Mouse (Mus musculus): Measurements from ENCODE around the gene Nop10.

Nop10 gene

DNA sequence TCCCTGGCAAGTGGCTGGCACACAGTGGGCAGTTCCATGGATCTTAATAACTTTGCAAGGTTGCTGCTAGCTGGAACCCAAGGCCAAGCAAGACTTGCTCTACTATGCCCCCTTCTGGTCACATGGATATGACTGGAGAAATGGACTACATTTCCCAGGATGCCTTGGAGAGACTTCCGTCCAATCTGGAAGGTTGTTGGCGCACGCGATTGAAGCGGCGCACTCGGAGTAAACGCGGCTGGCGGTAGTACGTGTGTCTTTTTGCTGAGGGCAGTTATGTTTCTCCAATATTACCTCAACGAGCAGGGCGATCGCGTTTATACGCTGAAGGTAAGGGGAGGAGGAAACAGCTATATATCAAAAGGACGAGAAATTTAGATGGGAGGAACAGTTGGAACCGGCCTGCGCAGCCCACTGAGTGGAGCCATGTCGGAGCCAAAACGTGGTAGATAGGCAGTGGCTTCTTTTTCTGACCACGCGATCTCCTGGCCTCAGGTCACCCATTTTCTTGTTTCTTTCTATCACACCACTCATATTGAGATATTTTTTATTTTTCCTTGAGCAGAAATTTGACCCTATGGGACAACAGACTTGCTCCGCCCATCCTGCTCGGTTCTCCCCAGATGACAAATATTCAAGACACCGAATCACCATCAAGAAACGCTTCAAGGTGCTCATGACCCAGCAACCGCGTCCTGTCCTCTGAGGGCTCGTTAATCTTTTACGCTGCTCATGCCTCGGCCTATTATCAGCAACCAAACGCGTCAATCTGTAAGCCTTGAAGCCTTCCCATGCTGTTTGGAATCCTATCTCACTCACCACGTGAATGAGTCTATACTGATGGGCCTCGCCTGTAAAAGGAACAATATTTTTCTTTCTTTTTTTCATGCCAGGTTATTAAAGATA is at the start of gene Nop10:
Gene Nop10 (plus strand): TSS at position 179 of the 906 bp plus-strand sequence.
- peak; percentile 71 for DNase-seq (ENCODE audit: low spot score)

DNA sequence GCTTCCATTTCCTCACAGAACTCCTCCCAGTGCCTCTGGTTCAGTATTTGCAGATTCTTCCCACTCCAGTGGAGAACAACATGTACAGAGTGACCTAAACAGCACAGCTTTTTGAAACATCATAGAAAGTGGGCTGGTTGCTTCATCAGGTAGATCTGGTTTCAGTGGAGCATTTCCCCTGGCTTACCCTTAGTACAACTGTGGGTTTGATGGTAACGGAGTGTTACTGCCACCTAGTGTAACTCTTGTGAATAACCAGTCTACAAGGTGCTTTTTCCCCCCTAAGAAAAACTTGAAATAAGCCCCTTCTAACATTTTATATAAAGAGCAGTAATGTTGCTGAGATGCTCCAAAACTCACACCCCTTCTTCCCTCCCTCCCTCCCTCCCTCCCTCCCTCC is 45.7 kb upstream of the Nop10 start:
- no peak for DNase-seq (ENCODE audit: low spot score)

DNA sequence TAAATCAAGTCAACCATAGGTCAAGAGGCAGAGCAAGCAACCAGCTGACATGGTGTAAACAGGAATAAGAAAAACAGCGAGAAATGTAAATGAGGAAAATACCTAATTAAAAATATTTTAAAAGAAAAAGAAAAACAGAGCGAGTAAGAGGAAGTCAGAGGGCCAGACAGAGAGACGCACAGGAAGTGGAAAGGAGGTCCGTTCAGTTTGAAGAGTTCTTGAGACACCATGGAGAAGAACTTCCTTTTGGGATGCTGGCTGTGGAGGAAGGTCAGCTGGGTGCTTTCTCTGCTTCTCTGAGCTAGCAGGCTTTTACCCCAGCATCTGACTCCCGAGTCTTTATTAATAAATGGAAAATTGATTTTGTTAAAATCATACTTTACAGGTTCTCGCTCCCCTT is 44.1 kb upstream of the Nop10 start:
- DNase-seq (ENCODE audit: low spot score) = no peak

DNA sequence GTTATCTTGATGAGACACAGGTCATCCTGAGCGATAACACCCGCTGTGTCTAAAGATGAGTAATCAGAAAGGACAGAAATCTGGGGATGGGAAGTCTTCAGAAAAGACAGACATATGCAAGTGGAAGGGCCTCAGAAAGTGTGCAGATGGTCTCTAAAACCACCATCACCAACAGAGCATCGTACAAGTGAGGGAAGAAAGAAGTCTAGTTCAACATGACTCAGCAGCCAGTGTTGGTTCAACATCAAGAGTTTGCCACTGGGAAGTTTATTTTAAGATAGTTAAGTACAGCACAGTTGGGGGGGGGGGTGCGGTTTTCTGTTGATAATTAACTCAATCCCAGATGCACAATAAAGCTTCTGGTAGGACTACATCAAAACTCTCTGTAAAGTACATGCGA is 40.8 kb upstream of the Nop10 start:
- no peak for DNase-seq (ENCODE audit: low spot score)

DNA sequence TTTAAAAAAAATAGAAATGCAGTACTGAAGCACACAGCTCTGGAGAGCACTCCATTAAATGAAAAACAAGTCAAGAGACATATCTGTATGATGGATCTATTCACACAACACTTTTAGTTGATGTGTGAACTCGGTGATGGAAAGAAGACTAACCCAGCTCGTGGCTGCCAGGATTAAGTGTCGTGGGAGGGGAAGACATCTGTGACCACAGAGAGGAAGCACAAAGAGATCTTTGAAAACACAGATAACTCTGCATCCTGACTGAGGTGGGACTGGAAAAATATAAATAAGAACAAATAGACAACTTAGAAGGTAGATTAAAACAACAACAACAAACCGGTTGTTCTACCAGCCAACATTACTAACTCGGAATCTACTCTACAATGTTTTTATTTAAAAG is 39.1 kb upstream of the Nop10 start:
- DNase-seq (ENCODE audit: low spot score) = no peak

DNA sequence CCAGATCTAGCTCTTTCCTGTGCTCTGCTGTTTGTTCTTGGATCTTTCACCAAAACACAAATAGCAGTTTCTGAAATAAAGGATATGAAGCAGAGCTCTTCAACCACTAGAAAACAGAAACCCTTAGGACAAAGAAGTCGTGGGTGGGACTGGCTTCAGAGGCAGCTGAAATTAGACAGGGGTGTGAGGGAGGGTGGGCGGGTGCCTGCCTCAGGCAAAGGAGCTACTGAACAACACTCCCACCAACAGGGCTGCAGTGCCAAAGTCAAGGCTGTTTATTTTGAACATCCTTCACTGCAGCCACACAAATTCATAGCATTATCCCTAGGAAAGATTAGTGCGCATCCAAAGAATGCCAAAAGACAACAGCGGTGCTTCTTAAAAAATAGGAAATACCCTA is 37.4 kb upstream of the Nop10 start:
- no peak for DNase-seq (ENCODE audit: low spot score)

DNA sequence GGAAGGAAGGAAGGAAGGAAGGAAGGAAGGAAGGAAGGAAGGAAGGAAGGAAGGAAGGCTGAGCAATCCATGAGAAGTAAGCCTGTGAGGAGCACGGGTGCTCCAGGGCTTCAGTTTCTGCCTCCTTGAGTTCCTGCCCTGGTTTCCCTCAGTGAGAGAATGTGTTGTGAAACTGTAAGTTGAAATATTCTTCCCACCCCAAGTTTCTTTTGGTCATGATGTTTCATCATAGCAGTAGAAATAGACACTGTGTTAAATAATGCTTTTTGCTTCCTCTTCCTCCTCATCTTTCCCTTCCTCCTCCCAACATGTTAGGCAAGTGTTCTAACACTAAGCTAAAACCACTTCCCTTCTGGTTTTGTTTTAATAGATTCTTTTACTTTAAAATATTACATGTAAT is 29.1 kb upstream of the Nop10 start:
- DNase-seq (ENCODE audit: low spot score) = no peak

DNA sequence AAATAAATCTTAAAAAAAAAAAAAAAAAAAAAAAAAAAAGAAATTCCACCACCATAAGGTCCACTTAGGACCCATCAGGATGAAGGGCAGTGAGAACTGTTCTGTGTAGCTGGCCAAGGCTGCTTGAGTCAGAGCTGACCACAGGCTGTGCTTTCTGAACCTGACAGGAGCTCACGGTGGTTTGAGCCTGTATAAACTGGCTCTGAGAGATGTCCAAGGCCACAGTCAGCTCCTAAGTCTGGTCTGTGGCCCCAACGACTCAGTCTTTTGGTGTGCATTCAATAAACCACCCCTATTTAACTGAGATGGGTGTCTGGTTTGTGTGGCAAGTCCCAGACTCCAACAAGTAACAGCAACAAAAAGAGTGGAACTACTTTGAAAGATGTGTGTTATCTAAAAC is 25.1 kb upstream of the Nop10 start:
- DNase-seq (ENCODE audit: low spot score) = no peak

DNA sequence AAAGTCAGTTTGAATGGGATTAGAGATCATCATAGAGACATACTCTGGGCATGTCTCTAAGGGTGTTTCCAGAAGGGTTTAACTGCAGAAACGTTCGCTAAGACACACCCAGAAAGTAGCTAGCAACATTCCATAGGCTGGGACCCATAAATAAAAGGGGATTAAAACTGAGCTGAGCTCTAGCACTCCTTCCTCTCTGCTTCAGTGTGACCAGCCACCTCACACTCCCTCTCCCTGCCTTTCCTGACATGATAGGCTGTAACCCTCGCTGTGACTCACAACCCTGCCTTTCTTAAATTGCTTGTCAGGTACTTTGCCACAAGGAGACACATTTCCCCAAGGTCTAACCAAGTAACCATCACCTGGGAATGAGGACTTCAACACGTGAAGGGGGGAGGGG is 23.7 kb upstream of the Nop10 start:
- DNase-seq (ENCODE audit: low spot score) = no peak

DNA sequence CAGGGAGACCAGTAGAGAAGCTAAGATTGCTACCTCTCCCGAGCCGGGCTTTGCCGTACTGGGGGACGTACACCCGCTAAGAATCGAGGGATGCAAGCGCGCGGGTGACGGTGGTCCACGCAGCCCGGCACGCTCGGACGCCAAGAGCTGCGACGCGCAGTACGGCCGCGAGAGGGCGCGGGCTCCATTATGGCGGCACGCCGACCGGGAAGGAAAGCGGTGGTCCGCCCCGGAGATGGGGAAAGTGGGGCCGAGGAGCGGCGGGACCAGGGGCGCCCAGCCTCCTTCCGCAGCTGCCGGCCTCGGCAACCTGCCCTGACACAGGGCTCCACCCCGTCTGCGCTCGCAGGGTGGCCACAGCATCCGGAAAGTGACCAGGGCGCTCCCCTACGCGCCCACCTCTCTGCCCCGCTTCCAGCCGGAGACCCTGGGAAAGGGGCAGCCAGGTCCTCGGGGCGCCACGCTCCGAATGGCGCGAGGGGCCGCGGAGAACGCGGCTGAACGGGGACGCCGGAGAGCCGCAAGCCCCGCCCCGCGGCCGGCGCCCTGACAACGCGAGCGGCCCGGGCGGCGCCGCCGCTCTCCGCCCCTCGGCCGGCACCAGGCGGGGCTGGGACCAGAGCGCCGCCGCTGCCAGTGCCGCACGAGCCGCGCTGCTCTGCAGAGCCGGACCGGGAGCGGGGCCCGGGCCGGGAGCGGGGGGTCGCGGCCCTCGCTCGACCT is 22.4 kb upstream of the Nop10 start, which contains the start of gene Lpcat4:
Gene Lpcat4 (plus strand): TSS at position 257 of the 723 bp plus-strand sequence.
- peak; percentile 90 for DNase-seq (ENCODE audit: low spot score)

DNA sequence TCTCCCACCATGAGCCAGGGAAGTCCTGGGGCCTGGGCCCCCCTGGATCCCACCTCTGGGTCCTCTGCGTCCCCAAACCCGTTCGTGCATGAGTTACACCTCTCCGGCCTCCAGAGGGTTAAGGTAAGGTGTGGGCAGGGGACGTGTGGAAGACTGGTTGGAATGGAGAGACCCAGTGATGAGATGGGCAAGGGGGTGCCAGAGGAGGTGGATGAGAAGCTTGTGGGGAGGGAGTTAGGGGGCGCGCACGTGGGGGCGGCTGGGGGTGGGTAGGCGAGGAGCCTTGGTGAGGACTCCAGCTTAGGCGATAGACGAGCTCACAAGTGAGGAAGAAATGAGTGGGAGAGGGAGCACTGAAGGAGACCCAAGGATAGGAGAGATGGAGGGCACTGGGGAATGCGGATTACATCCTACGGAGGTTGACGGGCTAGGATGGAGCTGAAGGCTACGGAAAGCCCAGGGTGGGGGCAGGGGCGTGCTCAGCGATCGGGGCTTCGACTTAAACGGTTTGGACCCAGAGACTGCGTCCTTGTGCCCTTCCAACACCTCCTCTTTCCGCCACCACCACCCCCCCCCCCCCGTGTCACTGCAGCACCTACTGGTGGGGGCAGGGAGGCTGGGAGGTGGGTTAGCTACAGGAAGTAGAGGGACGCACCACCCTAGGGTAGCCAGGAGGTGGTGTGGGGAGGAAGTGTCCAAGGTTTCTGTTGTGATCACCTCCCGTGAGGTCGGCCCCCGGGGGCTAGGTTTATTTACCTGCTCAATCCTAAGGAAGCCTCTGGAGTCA is 21.6 kb upstream of the Nop10 start:
- no peak for DNase-seq (ENCODE audit: low spot score)

DNA sequence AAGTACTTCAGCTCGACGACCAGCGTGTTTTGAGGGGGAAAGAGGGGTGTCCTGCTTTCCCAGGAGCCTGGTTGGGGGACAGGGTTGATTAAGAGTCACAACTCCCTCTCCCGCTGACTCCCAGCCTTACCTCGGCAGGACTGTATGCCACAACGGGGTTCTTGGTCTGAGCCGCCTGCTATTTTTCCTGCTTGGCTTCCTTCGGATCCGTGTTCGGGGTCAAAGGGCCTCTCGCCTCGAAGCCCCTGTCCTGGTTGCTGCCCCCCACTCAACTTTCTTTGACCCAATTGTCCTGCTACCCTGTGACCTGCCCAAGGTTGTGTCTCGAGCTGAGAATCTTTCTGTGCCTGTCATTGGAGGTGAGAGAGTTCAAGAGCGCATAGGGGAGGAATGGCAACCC is 19.9 kb upstream of the Nop10 start:
- DNase-seq (ENCODE audit: low spot score) = no peak

DNA sequence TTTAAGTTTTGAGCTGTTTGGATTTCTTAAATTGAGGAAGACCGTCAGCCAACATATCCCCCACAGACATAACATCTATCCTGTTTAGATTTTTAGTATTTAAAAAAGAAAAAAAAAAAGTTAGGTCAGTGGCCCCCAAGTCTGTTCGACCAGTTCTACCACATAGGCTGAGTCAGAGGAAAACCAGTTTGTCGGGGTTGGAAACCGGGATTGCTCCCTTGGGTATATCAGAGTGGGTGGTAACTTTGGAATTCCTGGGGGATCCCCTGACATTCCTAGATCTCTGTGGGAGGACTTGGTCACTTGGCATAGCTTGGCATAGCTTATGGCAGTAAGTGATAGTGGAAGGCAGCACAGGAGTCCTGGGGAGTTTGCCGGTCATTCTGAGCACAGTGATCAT is 16.4 kb upstream of the Nop10 start:
- no peak for DNase-seq (ENCODE audit: low spot score)

DNA sequence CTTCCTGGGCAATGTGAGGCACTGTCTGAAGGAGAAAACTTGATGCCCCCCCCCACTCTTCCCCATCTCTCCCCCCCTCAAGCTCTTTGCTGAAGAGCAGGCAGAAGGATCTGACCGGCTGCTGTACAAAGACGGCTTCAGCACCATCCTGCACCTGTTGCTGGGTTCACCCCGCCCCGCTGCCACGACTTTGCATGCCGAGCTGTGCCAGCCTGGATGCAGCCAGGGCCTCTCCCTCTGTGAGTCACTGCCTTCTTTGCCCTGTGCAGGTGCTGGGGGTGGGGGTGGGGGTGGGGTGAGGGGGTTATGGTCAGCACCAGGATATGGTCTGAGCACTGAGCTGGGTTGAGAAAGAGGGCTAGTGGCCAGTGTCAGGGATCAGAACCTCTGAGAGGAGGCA is 15.5 kb upstream of the Nop10 start:
- no peak for DNase-seq (ENCODE audit: low spot score)

DNA sequence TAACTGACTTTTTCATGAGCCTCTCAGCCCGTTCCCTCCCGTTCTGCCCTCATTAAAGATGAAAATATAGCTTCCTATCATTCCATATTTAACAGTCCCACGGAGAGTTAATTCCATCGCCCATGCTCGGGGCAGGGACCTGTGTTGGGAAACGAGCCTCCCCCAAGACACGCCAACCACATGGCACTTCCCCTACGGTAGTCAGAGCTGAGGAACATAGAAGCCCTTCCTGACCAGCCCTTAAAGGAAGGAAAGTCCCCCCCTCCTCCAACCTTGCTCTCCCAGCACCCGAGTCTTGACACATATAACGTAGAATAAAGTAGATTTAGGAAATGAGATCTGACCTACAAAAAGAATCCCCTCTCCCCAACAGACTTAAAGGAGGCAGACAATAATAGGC is 14.4 kb upstream of the Nop10 start:
- DNase-seq (ENCODE audit: low spot score) = no peak

DNA sequence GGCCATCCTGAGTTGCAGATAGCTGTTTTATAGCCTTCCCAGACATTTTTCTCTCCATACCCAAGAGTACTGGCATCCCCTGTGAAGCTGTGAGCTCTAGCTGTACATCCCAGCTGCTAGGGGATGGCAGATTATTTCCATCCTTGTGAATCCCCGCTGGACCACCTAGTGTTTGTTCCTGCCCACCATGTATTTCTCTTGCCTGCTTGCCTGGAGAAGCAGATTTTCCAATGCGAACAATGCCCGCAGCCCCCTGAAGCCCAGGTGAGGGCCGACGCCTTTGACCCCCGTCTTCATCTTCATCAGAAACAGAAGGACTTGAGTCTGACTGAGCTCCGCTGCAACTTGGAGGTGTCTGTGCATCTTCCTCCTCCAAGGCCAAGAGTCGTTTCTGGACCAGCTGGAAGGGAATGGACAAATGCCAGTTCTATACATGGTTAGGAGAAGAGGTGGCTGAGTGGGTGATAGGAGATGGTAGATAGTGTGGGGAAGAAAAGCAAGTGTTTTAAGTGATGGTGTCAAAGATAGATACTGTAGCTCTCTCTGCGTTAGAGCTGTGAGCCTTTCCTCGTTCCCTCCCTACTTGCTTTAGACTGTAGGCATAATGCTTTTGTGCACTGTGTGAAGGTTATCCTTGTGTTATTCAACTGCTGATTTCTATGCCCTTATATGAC is 11.8 kb upstream of the Nop10 start:
- DNase-seq (ENCODE audit: low spot score) = no peak

DNA sequence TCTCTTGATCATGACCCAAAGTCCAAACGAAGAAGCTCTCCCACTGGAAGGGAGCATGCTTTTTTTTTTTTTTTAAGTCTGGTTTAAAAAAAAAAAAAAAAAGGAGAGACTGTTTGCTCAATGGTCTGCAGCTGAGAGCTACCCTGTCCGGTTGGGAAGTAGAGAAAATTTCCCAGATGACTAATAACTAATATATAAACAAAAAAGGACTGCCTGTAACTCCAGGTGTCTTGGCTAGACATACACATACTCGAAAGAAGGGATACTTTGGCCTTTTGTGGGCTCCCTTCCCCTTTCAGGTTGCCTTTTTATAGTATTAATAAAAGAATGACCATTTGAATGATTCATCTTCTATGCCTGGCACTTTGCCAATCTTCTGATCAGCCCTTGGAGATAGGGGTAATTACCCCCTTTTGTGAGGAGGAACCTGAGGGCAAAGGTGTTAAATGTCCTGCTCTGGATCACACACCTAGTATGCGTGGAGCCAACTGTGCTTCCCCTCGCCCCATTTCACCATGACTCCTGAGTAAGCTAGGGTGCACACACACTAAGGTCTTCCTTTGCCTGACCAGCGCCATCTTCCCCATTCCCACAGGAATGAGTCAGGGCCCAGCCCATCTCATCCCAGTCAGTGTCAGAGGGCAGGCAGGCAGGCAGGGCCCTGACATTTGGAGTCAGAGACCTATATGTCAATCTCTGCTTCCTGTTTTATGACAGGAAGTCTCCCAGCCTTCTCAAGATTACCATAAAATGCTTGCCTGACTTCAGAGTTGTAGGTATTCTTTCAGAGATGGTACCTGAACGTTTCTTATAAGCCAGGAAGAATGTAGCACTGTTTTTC is 6.8 kb upstream of the Nop10 start:
- no peak for DNase-seq (ENCODE audit: low spot score)

DNA sequence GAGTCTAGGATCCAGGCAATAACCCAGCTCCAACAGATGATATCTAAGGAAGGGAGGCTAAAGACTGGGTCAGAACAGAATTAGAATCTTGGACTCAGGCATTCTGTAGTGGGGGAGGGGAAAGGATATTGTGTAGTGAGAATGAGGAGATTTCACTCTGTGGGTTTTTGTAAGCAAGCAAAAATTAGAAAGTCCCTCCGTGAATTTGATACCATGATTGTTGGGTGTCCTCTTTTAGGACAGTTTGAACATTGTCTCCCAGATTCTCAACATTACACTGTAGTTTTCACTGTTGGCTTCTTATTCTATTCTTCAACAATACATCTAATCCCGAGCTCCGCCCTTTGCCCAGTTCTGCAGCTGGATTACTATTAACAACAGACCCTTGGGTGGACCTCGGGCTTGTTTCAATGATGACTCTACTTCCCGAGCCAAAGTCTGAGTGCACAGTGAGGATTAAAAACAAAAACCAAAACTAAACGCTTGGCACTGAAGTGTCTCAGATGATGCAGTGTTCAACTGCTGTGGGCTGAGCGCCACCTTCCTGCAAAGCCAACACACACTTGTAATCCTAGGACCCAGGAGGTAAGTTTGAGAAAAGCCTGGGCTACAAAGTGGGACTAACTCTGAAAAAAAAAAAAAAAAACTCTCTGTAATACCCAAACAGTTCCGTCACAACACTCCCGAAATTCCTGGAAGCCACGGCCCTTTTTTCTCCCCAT is 2.3 kb upstream of the Nop10 start, which contains the start of gene Nutm1:
Gene Nutm1 (minus strand): TSS at position 51 of the 722 bp plus-strand sequence.
- no peak for DNase-seq (ENCODE audit: low spot score)

DNA sequence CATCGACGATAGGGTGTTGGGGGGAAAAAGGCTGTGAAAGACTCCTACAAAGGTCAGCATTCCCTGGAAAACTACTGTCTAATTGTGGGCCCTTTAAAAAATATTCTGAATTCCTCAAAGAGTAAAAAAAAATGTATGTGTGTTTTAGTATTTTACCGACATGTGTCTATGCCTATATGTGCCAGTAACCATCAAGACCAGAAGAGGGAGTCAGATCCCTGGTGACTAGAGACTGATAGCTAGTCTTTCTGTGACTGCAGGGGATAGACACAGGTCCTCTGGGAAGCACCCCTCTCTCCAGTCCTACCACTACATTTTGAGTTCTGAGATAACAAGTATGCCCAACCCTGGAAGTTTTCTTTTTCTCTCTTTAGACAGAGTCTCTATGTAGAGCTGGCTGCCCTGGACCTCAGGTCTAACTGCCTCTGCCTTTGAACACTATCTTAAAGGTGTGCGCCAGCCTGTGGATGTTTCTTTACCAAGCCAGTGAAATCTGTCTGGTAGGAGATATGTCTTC is 1.1 kb downstream of the Nop10 start:
- DNase-seq (ENCODE audit: low spot score) = no peak

DNA sequence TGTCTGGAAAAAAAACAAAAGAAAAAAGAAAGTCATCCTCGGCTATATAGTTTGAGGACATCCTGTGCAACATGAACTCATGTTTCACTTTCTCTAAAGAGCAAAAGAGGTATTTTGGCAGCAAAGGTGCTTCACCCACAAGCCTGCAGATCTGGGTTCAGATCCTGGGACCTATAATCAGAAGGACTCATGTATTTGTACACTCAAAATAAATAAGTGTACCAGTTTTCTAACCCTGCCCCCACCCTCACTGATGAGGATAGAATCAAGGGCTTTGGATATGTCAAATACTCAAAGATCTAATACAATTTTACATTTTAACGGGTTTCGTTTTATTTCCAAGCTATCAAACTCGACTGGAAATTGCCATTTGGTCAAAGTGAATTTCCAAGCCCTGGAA is 2.6 kb downstream of the Nop10 start:
- DNase-seq (ENCODE audit: low spot score) = no peak
